Mouse (Mus musculus) embryonic facial prominence, embryonic 13.5 days (tissue): ENCODE data around the gene Tmem63a. TPM values are rescaled to one million over a fixed set of nuclear protein-coding genes. Genes with fewer than 3 reads are reported as not detected.

Experiments
- ATAC-seq: fragments of 200-750 bp; cut with Nextera tagmentation; 2 replicates; pipeline ENCODE4 v1.8.0; 2017; ENCODE audit warnings: low read depth; ENCODE audit not compliant: insufficient number of reproducible peaks, insufficient read depth, low FRiP score, low TSS enrichment
- H3K27ac ChIP-seq: fragments of 300-500 bp; sonication (generic); 2 replicates; pipeline ENCODE4 v1.5.1; 2015; ENCODE audit warnings: moderate library complexity, mild to moderate bottlenecking, inconsistent platforms
- H3K27me3 ChIP-seq: fragments of 300-500 bp; sonication (generic); 2 replicates; pipeline ENCODE4 v1.6.1; 2015; ENCODE audit warnings: mild to moderate bottlenecking, inconsistent platforms
- H3K36me3 ChIP-seq: fragments of 300-500 bp; sonication (generic); 2 replicates; pipeline ENCODE4 v1.6.1; 2015; ENCODE audit warnings: mild to moderate bottlenecking, inconsistent platforms
- H3K4me1 ChIP-seq: fragments of 300-500 bp; sonication (generic); 2 replicates; pipeline ENCODE4 v1.6.1; 2015; ENCODE audit warnings: inconsistent platforms
- H3K4me2 ChIP-seq: fragments of 300-500 bp; sonication (generic); 2 replicates; pipeline ENCODE4 v1.6.1; 2015; ENCODE audit warnings: moderate library complexity, mild to moderate bottlenecking, inconsistent platforms
- H3K4me3 ChIP-seq: fragments of 300-500 bp; sonication (generic); 2 replicates; pipeline ENCODE4 v1.5.1; 2015; ENCODE audit warnings: mild to moderate bottlenecking, inconsistent platforms
- H3K9ac ChIP-seq: fragments of 300-500 bp; sonication (generic); 2 replicates; pipeline ENCODE4 v1.6.1; 2015; ENCODE audit warnings: mild to moderate bottlenecking, inconsistent platforms
- H3K9me3 ChIP-seq: fragments of 300-500 bp; sonication (generic); 2 replicates; pipeline ENCODE4 v1.6.1; 2016; ENCODE audit warnings: inconsistent platforms
- WGBS: fragments of 180-500 bp; shearing (Covaris S2); methylation state at CpG from one replicate; pipeline ENCODE4 v1.1.7; 2015; ENCODE audit warnings: mixed read lengths; 5-methylcytosine and 5-hydroxymethylcytosine counted together
- polyA plus RNA-seq: library from polyadenylated mRNA; unstranded; fragments of >200 nt; fragmentation: Nextera tagmentation; extraction: Ambion mirVana; gene quantifications from 2 replicates; pipeline ENCODE4 v1.2.1, GENCODE M21; 2015

The Tmem63a gene
- polyA plus RNA-seq, 1 experiment from 2014 or later: 13.7 TPM

- WGBS: 77% methylated on average over 4 of the region's 4 CpGs
- Histone ChIP-seq H3K4me2 (peak overlapping the region; percentile 47; the same call in 1 of the 2 replicates), H3K4me1 (peaks cover 48% of the 10 kb centered on the region), H3K9ac (no peak overlapping the region), H3K27ac (peak overlapping the region; percentile 82), H3K36me3 (peaks cover 6% of the 10 kb centered on the region; the same call in 1 of the 2 replicates), H3K9me3 (no peaks in the 10 kb centered on the region), H3K27me3 (peaks cover 22% of the 10 kb centered on the region), H3K4me3 (no peak overlapping the region)
- no peak for ATAC-seq
Measured at GRCm38 (mm10) chr1:180944553-180944952, 2.4 kb downstream of the Tmem63a start.

DNA sequence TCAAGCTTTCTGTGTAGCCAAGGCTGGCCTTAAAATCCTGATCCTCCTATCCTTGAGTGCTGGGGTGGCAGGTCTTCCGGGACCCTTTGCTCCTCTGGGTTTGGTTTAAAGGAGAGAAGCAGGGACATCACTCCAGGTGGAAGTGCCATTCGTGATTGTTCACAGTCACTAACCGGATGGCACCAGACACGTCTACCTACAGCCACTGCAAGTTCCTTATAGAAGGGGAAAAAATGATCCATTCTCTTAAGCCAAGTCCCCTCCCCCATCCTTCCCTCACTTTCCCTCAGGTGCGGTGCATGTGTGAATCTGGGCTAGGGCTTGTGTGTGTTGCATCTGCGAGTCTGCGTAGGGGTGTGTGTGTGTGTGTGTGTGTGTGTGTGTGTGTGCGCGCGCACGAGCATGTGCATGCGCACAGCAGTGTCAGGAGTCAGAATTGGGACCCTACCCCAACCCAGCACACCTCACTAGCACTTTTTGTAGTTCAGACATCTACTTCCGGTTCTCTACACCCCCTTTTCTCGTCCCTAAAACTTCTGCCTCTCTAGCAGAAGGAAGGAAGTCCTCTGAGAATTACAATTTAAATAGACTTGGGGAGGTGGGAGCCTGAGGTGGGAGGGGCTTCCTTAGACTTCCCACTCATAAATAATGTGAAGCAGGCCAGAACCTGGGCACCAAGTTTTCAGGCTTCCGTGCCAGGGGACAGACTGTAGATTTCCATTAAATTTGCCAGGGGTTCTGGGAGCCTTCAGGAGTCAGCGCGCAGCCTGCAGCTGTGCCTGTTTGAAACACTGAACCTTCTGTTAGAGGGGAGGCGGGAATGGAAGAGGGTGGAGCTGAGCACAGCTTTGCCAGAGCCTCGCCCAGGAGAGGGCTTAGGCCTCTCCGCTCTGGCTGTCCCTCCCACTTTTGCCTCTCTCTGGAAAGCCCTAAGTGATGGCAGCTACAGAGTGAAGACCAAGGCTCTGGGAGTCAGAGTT, 3.1 kb downstream of the Tmem63a start:
- H3K36me3 ChIP-seq: peaks cover 13% of the 10 kb centered on the region; the same call in 1 of the 2 replicates
- WGBS: 17% methylated on average over 20 of the region's 20 CpGs

DNA sequence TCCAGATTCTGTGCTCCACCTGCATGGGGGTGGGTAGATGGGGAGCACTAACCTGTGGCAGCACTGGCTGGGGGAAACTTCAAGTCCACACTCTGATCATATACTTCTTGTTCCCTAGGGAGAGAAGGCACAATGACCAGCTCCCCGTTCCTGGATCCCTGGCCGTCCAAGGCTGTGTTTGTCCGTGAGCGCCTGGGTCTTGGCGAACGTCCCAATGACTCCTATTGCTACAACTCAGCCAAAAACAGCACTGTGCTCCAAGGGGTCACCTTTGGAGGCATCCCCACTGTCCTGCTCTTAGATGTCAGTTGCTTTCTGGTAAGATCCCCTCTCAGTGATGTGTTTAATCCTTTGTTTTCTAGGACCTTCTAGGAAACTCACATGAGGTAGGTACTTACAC, 4.3 kb downstream of the Tmem63a start:
- H3K27me3 ChIP-seq: peaks cover 8% of the 10 kb centered on the region
- H3K4me2 ChIP-seq: peak overlapping the region; percentile 47; the same call in 1 of the 2 replicates
- peak overlapping the region; percentile 82 for H3K27ac ChIP-seq
- WGBS: 88% methylated on average over 6 of the region's 6 CpGs
- no peaks in the 10 kb centered on the region for H3K9me3 ChIP-seq
- H3K4me3 ChIP-seq: no peak overlapping the region
- ATAC-seq: no peak
- H3K36me3 ChIP-seq: peaks cover 17% of the 10 kb centered on the region
- peaks cover 41% of the 10 kb centered on the region for H3K4me1 ChIP-seq
- peak overlapping the region; percentile 32 for H3K9ac ChIP-seq

More for the DNA sequence above, 3.1 kb downstream of the Tmem63a start:
- peak overlapping the region; percentile 47 for H3K4me2 ChIP-seq
- H3K4me3 ChIP-seq: no peak overlapping the region
- ATAC-seq: peak; percentile 79
- H3K9me3 ChIP-seq: no peaks in the 10 kb centered on the region
- H3K4me1 ChIP-seq: peaks cover 48% of the 10 kb centered on the region
- peak overlapping the region; percentile 32; the same call in 1 of the 2 replicates for H3K9ac ChIP-seq
- H3K27me3 ChIP-seq: peaks cover 20% of the 10 kb centered on the region
- peak overlapping the region; percentile 82 for H3K27ac ChIP-seq

DNA sequence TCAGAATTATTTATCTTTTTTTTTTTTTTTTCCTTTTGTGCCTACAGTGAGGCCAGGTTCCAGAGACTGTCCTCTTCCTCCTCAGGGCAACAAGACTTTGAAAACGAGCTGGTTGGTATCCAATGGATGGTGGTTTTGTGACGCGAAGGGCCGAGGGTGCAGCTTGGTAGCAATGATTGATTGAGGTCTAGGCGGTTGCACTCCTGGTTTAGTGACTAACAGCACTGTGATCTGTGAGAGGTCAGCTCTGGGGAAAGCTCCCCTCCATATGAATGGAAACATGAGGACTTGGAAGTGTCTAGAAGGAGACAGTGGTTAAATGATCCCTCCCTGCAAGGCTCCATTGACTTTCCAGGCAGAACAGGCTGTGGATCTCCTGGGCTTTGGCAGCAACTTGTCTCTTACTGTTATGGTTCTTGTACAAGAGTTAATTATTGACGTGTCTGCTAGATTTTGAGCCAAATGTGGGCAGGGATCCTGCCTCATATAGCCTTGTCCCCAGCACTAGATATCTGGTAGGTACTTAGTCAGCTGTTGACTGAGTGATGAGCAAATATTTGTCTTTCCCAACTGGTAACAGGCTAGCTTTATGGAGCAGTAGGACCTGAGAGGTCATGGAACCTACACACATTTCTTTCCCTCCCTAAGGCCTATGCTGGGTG, 10.1 kb downstream of the Tmem63a start:
- Histone ChIP-seq H3K36me3 (peaks cover 60% of the 10 kb centered on the region), H3K9ac (no peak overlapping the region)
- WGBS: 86% methylated on average over 6 of the region's 6 CpGs

DNA sequence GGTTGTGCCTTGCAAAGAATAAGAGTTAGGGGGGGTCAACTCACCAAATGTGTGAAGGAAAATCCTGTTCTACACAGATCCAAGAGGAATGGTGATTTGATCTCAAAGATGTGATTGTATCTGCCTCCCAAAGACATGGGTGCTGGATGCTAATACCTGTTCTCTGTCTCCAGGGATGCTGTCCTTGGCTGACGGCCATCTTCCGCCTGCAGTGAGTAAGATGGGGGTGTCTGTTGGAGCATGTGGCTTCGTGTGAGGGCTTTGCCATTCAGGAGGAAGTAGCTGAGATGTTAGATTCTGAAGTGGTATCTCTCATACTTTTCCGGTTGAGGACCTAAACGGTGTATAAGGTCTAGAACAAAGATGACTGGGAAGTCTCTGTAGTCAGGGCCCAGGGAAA, 10.7 kb downstream of the Tmem63a start:
- no peaks in the 10 kb centered on the region for H3K9me3 ChIP-seq
- H3K27me3 ChIP-seq: no peaks in the 10 kb centered on the region
- no peak overlapping the region for H3K4me2 ChIP-seq
- H3K9ac ChIP-seq: no peak overlapping the region
- H3K4me1 ChIP-seq: peaks cover 12% of the 10 kb centered on the region
- H3K27ac ChIP-seq: no peak overlapping the region
- peaks cover 60% of the 10 kb centered on the region for H3K36me3 ChIP-seq
- WGBS: 87% methylated on average over 5 of the region's 5 CpGs
- H3K4me3 ChIP-seq: no peak overlapping the region
- ATAC-seq: no peak

More for the DNA sequence above, 10.1 kb downstream of the Tmem63a start:
- no peak for ATAC-seq
- no peak overlapping the region for H3K4me3 ChIP-seq
- H3K4me1 ChIP-seq: peaks cover 12% of the 10 kb centered on the region
- H3K27me3 ChIP-seq: no peaks in the 10 kb centered on the region
- H3K27ac ChIP-seq: no peak overlapping the region
- no peak overlapping the region for H3K4me2 ChIP-seq
- no peaks in the 10 kb centered on the region for H3K9me3 ChIP-seq

- Histone ChIP-seq H3K4me3 (no peak overlapping the region), H3K27ac (no peak overlapping the region), H3K36me3 (peaks cover 68% of the 10 kb centered on the region), H3K9ac (no peak overlapping the region), H3K9me3 (no peaks in the 10 kb centered on the region), H3K4me2 (no peak overlapping the region), H3K4me1 (peaks cover 14% of the 10 kb centered on the region), H3K27me3 (no peaks in the 10 kb centered on the region)
- ATAC-seq: no peak
- 93% methylated on average over 8 of the region's 8 CpGs for WGBS
Measured at GRCm38 (mm10) chr1:180956401-180956800, 14.3 kb downstream of the Tmem63a start.

DNA sequence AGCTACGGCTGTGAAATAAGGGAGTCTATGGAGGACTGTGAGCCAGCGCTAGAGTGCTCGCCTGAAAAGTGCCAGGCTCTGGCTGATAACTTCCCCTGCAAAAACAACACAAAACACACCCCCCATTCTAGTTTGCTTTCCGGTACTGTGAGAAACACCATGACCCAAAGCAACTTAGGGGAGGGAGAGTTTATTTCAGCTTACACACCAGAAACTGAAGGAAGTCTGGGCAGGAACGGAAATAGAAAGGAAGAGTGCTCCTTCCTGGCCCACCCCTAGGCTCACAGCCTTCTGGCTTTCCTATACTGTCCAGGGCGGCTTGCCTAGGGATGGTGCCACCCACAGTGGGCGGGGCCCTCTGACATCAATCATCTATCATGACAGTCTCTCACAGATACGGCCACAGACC, 14.8 kb downstream of the Tmem63a start:
- Histone ChIP-seq H3K36me3 (peaks cover 72% of the 10 kb centered on the region), H3K27me3 (no peaks in the 10 kb centered on the region), H3K9ac (no peak overlapping the region), H3K4me1 (peaks cover 14% of the 10 kb centered on the region), H3K4me3 (no peak overlapping the region), H3K27ac (no peak overlapping the region), H3K4me2 (no peak overlapping the region), H3K9me3 (no peaks in the 10 kb centered on the region)
- WGBS: 87% methylated on average over 8 of the region's 8 CpGs
- no peak for ATAC-seq

DNA sequence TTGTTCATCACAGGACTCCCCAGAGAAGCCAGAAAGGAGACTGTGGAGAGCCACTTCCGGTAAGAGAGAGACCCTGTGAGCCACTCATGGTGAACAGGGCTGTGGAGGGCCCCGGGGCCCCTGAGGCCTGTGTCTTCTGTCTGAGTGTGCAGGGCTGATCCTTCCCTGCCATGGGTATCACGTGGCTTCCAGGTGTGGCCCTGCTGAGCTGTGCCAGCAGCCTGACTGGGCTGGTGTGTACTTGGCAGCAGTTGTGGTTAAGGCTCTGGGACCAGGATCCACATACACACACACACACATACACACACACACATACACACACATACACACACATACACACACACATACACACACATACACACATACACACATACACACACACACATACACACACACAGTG, 15.8 kb downstream of the Tmem63a start:
- ATAC-seq: no peak
- no peak overlapping the region for H3K4me2 ChIP-seq
- 79% methylated on average over 3 of the region's 3 CpGs for WGBS
- H3K9ac ChIP-seq: no peak overlapping the region
- H3K4me3 ChIP-seq: no peak overlapping the region
- peaks cover 14% of the 10 kb centered on the region for H3K4me1 ChIP-seq
- H3K27ac ChIP-seq: no peak overlapping the region
- H3K9me3 ChIP-seq: no peaks in the 10 kb centered on the region
- H3K27me3 ChIP-seq: no peaks in the 10 kb centered on the region
- peaks cover 72% of the 10 kb centered on the region for H3K36me3 ChIP-seq

GRCm38 (mm10) chr1:180958797-180959196, 16.7 kb downstream of the Tmem63a start:
- 66% methylated on average over 3 of the region's 3 CpGs for WGBS
- H3K4me2 ChIP-seq: no peak overlapping the region
- peaks cover 72% of the 10 kb centered on the region for H3K36me3 ChIP-seq
- ATAC-seq: no peak
- H3K4me1 ChIP-seq: peaks cover 11% of the 10 kb centered on the region
- no peaks in the 10 kb centered on the region for H3K9me3 ChIP-seq
- no peaks in the 10 kb centered on the region for H3K27me3 ChIP-seq
- no peak overlapping the region for H3K9ac ChIP-seq
- H3K4me3 ChIP-seq: no peak overlapping the region
- no peak overlapping the region for H3K27ac ChIP-seq

- ATAC-seq: no peak
- Histone ChIP-seq H3K9ac (no peak overlapping the region), H3K27me3 (no peaks in the 10 kb centered on the region), H3K9me3 (no peaks in the 10 kb centered on the region), H3K36me3 (peaks cover 69% of the 10 kb centered on the region), H3K4me3 (no peak overlapping the region), H3K4me2 (no peak overlapping the region), H3K4me1 (peaks cover 9% of the 10 kb centered on the region), H3K27ac (0 out of 2 replicates have a peak overlapping the region, but pooled peaks have one; percentile 16)
- 77% methylated on average over 3 of the region's 3 CpGs for WGBS
Measured at GRCm38 (mm10) chr1:180965786-180966185, 23.6 kb downstream of the Tmem63a start.

DNA sequence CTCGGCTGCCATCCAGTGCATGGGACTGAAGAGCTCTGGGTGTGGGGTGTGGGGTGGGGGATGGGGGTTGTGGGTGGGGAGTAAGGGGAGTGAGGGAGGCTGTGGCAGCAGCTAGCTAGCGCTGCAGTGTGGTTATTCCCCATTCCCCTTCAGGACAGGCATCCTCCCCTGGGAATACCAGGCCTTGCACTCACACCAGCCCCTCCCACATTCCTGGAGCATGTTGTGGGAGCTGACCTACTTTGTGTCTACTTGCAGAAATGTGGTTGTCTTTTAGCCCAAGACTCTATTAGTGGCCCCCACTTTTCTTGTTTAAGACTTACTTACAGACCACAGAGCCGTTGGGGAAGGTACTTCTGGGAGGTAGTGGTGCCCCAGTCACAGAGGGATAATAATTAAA, 24.4 kb downstream of the Tmem63a start:
- no peaks in the 10 kb centered on the region for H3K9me3 ChIP-seq
- peaks cover 9% of the 10 kb centered on the region for H3K4me1 ChIP-seq
- no peak overlapping the region for H3K9ac ChIP-seq
- H3K27me3 ChIP-seq: no peaks in the 10 kb centered on the region
- H3K4me2 ChIP-seq: no peak overlapping the region
- no peak overlapping the region for H3K4me3 ChIP-seq
- 40% methylated on average over 3 of the region's 3 CpGs for WGBS
- no peak overlapping the region; the same call in 1 of the 2 replicates for H3K27ac ChIP-seq
- peaks cover 66% of the 10 kb centered on the region for H3K36me3 ChIP-seq
- ATAC-seq: no peak
